Mouse (Mus musculus) heart, adult 2 months (tissue): ENCODE measurements around the gene Rapgef3. TPM values are rescaled to one million over a fixed set of nuclear protein-coding genes. Genes with fewer than 3 reads are reported as not detected.

Source experiments
- DNase-seq, 2 experiments: peaks; one replicate each; pipeline ENCODE4 v3.0.0; 2021
- H3K27ac ChIP-seq: fragments of 200-600 bp; 2 replicates; pipeline ENCODE4 v1.8.1; 2022
- H3K27me3 ChIP-seq: fragments of 200-500 bp; 2 replicates; pipeline ENCODE4 v1.6.1; 2012; ENCODE audit warnings: mild to moderate bottlenecking, low read length, inconsistent platforms, mixed read lengths; ENCODE audit not compliant: control insufficient read depth, insufficient read depth
- H3K36me3 ChIP-seq: fragments of 200-500 bp; 2 replicates; pipeline ENCODE4 v1.6.1; 2012; ENCODE audit warnings: low read length, inconsistent platforms; ENCODE audit not compliant: control insufficient read depth, insufficient read depth
- H3K4me1 ChIP-seq: fragments of 200-500 bp; 2 replicates; pipeline ENCODE4 v1.6.1; 2011; ENCODE audit warnings: low read length; ENCODE audit not compliant: control insufficient read depth, insufficient read depth
- H3K4me3 ChIP-seq: fragments of 200-600 bp; 2 replicates; pipeline ENCODE4 v1.8.1; 2022
- H3K79me2 ChIP-seq: fragments of 200-500 bp; replicated peaks from 2 replicates; pipeline ENCODE4 v1.6.1; 2012; ENCODE audit warnings: mild to moderate bottlenecking, inconsistent platforms, low read length, moderate library complexity, mixed read lengths; ENCODE audit not compliant: control insufficient read depth, insufficient read depth
- H3K9ac ChIP-seq: fragments of 200-500 bp; 2 replicates; pipeline ENCODE4 v1.6.1; 2012; ENCODE audit warnings: low read depth, mild to moderate bottlenecking, control low read depth, inconsistent platforms, low read length, mixed read lengths
- CTCF ChIP-seq: fragments of 200-600 bp; IDR thresholded peaks from 2 replicates; pipeline ENCODE4 v1.8.1; 2022; ENCODE audit warnings: antibody characterized with exemption, mild to moderate bottlenecking, moderate library complexity
- EP300 ChIP-seq: fragments of 200-500 bp; IDR thresholded peaks from 2 replicates; pipeline ENCODE4 v1.6.1; 2011; ENCODE audit warnings: low read depth, low read length, control low read depth; ENCODE audit not compliant: insufficient read depth
- POLR2A ChIP-seq: fragments of 200-500 bp; IDR thresholded peaks from 2 replicates; pipeline ENCODE4 v1.6.1; 2011; ENCODE audit warnings: mild to moderate bottlenecking, low read depth, low read length, control low read depth; ENCODE audit not compliant: insufficient read depth
- WGBS: fragments of 180-500 bp; shearing (Covaris S2); methylation state at CpG from one replicate; pipeline ENCODE4 v1.1.7; 2018; 5-methylcytosine and 5-hydroxymethylcytosine counted together
- intact Hi-C: fragments of 180-260 bp; cut with DNase I; formaldehyde crosslinking; loops from one replicate; pipeline ENCODE4 v1.15.1; 2025
- polyA plus RNA-seq: library from polyadenylated mRNA; depleted of rRNA; stranded (reverse); fragments of >200 nt; gene quantifications from 2 replicates; pipeline ENCODE4 v1.2.3, GENCODE M21; 2012
- total RNA-seq, 2 experiments: library from RNA; stranded (reverse); gene quantifications; 2 replicates each; pipeline ENCODE4 v1.2.3; 2021

Rapgef3 gene
- total and polyA plus RNA-seq, 3 experiments: 21.5 to 44.4 (median 27.9) TPM

- H3K9ac ChIP-seq: peak overlapping the region; percentile 6; the same call in 1 of the 2 replicates
- H3K4me3 ChIP-seq: no peak overlapping the region
- H3K27ac ChIP-seq: peak overlapping the region; percentile 36
- intact Hi-C loops: loop anchor here (5.0 kb wide), 1 partner anchor 176 kb away; the partner anchor contains the start of gene Tmem106c
- no peaks in the 10 kb centered on the region for H3K27me3 ChIP-seq
- WGBS: 53% methylated on average over 10 of the region's 10 CpGs
- no peaks in the 10 kb centered on the region for H3K36me3 ChIP-seq
- peaks cover 31% of the 10 kb centered on the region for H3K4me1 ChIP-seq
- peak in 1 of 2 experiments; percentile 43 for DNase-seq
- no peaks in the 10 kb centered on the region for H3K79me2 ChIP-seq
- 0 out of 2 replicates have a peak, but pooled peaks have one; percentile 16 for TF ChIP-seq EP300
- TF ChIP-seq CTCF: no peak
- no peak for TF ChIP-seq POLR2A
These were observed 18.8 kb upstream of the Rapgef3 start for GRCm38 (mm10) chr15:97786412-97787112.

GRCm38 (mm10) chr15:97785731-97786411 is 18.1 kb upstream of the Rapgef3 start:
- TF ChIP-seq POLR2A: no peak
- TF ChIP-seq CTCF: 0 out of 2 replicates have a peak, but pooled peaks have one; percentile 10
- peak; percentile 68; the same call in 1 of the 2 replicates for TF ChIP-seq EP300
- intact Hi-C loops: loop anchor here (5.0 kb wide), 1 partner anchor 176 kb away; the partner anchor contains the start of gene Tmem106c
- Histone ChIP-seq H3K79me2 (no peaks in the 10 kb centered on the region), H3K27ac (peak overlapping the region; percentile 36), H3K27me3 (no peaks in the 10 kb centered on the region), H3K4me3 (no peak overlapping the region), H3K4me1 (peaks cover 31% of the 10 kb centered on the region), H3K36me3 (no peaks in the 10 kb centered on the region), H3K9ac (no peak overlapping the region)
- 55% methylated on average over 9 of the region's 9 CpGs for WGBS
- peak; percentile 51 to 75 for DNase-seq

- TF ChIP-seq CTCF (no peak), POLR2A (no peak), EP300 (no peak)
- 4% methylated on average over 45 of the region's 45 CpGs for WGBS
- H3K36me3 ChIP-seq: no peaks in the 10 kb centered on the region
- intact Hi-C loops: loop anchor here (1.0 to 5.0 kb wide), 4 partner anchors 65 to 178 kb away; partner anchors contain the start of gene Tmem106c
- no peaks in the 10 kb centered on the region for H3K27me3 ChIP-seq
- peak overlapping the region; percentile 97 for H3K4me3 ChIP-seq
- no peak for DNase-seq
- peaks cover 30% of the 10 kb centered on the region for H3K4me1 ChIP-seq
- H3K9ac ChIP-seq: peak overlapping the region; percentile 93
- peak overlapping the region; percentile 78 for H3K27ac ChIP-seq
- H3K79me2 ChIP-seq: no peaks in the 10 kb centered on the region
These were observed 16.9 kb upstream of the Rapgef3 start for GRCm38 (mm10) chr15:97784561-97785161.

- no peaks in the 10 kb centered on the region for H3K79me2 ChIP-seq
- no peaks in the 10 kb centered on the region for H3K27me3 ChIP-seq
- intact Hi-C loops: loop anchor here (1.0 to 5.0 kb wide), 3 partner anchors 65 to 168 kb away; no protein-coding TSS in a partner anchor
- TF ChIP-seq POLR2A (peak; percentile 46; the same call in 1 of the 2 replicates), CTCF (peak; percentile 90), EP300 (peak; percentile 72)
- peak overlapping the region; percentile 93 for H3K9ac ChIP-seq
- 4% methylated on average over 39 of the region's 39 CpGs for WGBS
- peaks cover 27% of the 10 kb centered on the region for H3K4me1 ChIP-seq
- DNase-seq: peak; percentile 91 to 93
- peak overlapping the region; percentile 78 for H3K27ac ChIP-seq
- H3K36me3 ChIP-seq: no peaks in the 10 kb centered on the region
- peak overlapping the region; percentile 97 for H3K4me3 ChIP-seq
These were observed 16.4 kb upstream of the Rapgef3 start for GRCm38 (mm10) chr15:97784092-97784559.

- H3K36me3 ChIP-seq: no peaks in the 10 kb centered on the region
- DNase-seq: peak; percentile 83 to 86
- peak overlapping the region; percentile 73 for H3K9ac ChIP-seq
- peak overlapping the region; percentile 63 for H3K27ac ChIP-seq
- peaks cover 29% of the 10 kb centered on the region for H3K4me1 ChIP-seq
- no peaks in the 10 kb centered on the region for H3K27me3 ChIP-seq
- no peaks in the 10 kb centered on the region for H3K79me2 ChIP-seq
- intact Hi-C loops: loop anchor here (1.0 to 5.0 kb wide), 3 partner anchors 64 to 170 kb away; no protein-coding TSS in a partner anchor
- TF ChIP-seq POLR2A (no peak), CTCF (peak; percentile 91), EP300 (peak; percentile 57; the same call in 1 of the 2 replicates)
- 6% methylated on average over 9 of the region's 9 CpGs for WGBS
- peak overlapping the region; percentile 3; the same call in 1 of the 2 replicates for H3K4me3 ChIP-seq
These were observed 15.0 kb upstream of the Rapgef3 start for GRCm38 (mm10) chr15:97782749-97783105.
